Comparison of ENCODE assay signal across 9 mouse cellular contexts in genomic region chr7:107210126-107210576, GRCm38 (mm10). TPM values are rescaled to one million over a fixed set of nuclear protein-coding genes. Genes with fewer than 3 reads are reported as not detected.
DNase-seq lines count a peak whose midpoint lies in the region; ATAC-seq lines count a peak whose summit lies in the region.
"Had no signal": no experiment of that assay in that cellular context is flagged by ENCODE, and none has a peak within 500 bp of the region (broad histone marks: within the 10 kb centered on the region; RNA-seq: fewer than 3 reads in every experiment).

No protein-coding gene starts in this region.

- DNase-seq in adrenal gland, postnatal 14 days: peak; percentile 17
- DNase-seq in adrenal gland, postnatal 4 days (ENCODE audit: low spot score in 2 of 2): no peak
- DNase-seq in ZHBTc4 (ENCODE audit: low read depth, low spot score): peak; percentile 58
- DNase-seq in left cerebral cortex, postnatal 14 days (ENCODE audit: low spot score in 2 of 2): no peak
- no peak for DNase-seq in frontal cortex, postnatal 10 days (ENCODE audit: low spot score in 2 of 2)
- DNase-seq in cerebellum, postnatal 25 days: no peak

- H3K27ac ChIP-seq in hindbrain, embryonic 13.5 days: no peak overlapping the region
- H3K27ac ChIP-seq: liver, embryonic 14.5 days had no signal

- no peak overlapping the region for H3K9ac ChIP-seq in hindbrain, embryonic 13.5 days
- H3K9ac ChIP-seq: liver, embryonic 14.5 days had no signal

- peak; percentile 69; the same call in 1 of the 2 replicates for ATAC-seq in hindbrain, embryonic 13.5 days (ENCODE audit: low FRiP score)
- 0 out of 2 replicates have a peak, but pooled peaks have one; percentile 26 for ATAC-seq in megakaryocyte progenitor cell, adult 5-6 weeks (replicated peaks; ENCODE audit: poor library complexity)

- H3K27me3 ChIP-seq in hindbrain, embryonic 13.5 days: peaks cover 54% of the 10 kb centered on the region

- H3K4me2 ChIP-seq in hindbrain, embryonic 13.5 days: peak overlapping the region; percentile 35

- H3K4me3 ChIP-seq in hindbrain, embryonic 13.5 days: peak overlapping the region; percentile 33

- peaks cover 27% of the 10 kb centered on the region for H3K9me3 ChIP-seq in hindbrain, embryonic 13.5 days

- WGBS in hindbrain, embryonic 13.5 days: 26% methylated on average over 73 of the region's 77 CpGs

- intact Hi-C loops in left cerebral cortex, postnatal 14 days (cut with DNase I): loop anchor here (10.0 kb wide), 1 partner anchor 535 kb away; no protein-coding TSS in a partner anchor

- no peaks in the 10 kb centered on the region for H3K36me3 ChIP-seq in hindbrain, embryonic 13.5 days

- no peaks in the 10 kb centered on the region for H3K4me1 ChIP-seq in hindbrain, embryonic 13.5 days (replicated peaks)

RNA-seq across cellular contexts. Expression of gene Rbmxl2, which starts 0.9 kb away (rescaled TPM):
- total RNA-seq in adrenal gland, postnatal 14 days (2021): not detected in 2 replicates
- not detected for total RNA-seq in adrenal gland, postnatal 4 days (2021)
- polyA plus RNA-seq in hindbrain, embryonic 13.5 days (2015; fragmentation: Nextera tagmentation; extraction: Ambion mirVana): not detected in 2 replicates
- total RNA-seq in megakaryocyte progenitor cell, adult 5-6 weeks (2015): not detected in 2 replicates
- total RNA-seq in megakaryocyte progenitor cell, adult 5-6 weeks (2017): not detected in 2 replicates
- not detected for total RNA-seq in left cerebral cortex, postnatal 14 days (2021)
- polyA plus RNA-seq: liver, embryonic 14.5 days had no signal

RNA-seq across cellular contexts. Expression of gene Nlrp14, which starts 43.4 kb away (rescaled TPM):
- total RNA-seq in adrenal gland, postnatal 14 days (2021): not detected in 2 replicates
- total RNA-seq in adrenal gland, postnatal 4 days (2021): under 1 TPM in 1 of 2 experiments, not detected in 1; 0.17 TPM
- polyA plus RNA-seq in hindbrain, embryonic 13.5 days (2015; fragmentation: Nextera tagmentation; extraction: Ambion mirVana): not detected in 2 replicates
- total RNA-seq in megakaryocyte progenitor cell, adult 5-6 weeks (2015): not detected in 2 replicates
- total RNA-seq in megakaryocyte progenitor cell, adult 5-6 weeks (2017): not detected in 2 replicates
- not detected for total RNA-seq in left cerebral cortex, postnatal 14 days (2021)
- polyA plus RNA-seq: liver, embryonic 14.5 days had no signal

Comparison
In these comparisons a context has a peak if more than half of its experiments do, and no peak if none do; other contexts are left out.
1. DNase-seq: peak in adrenal gland, postnatal 14 days (single experiment) and ZHBTc4 (single experiment); none in adrenal gland, postnatal 4 days (0 of 2), left cerebral cortex, postnatal 14 days (0 of 2), frontal cortex, postnatal 10 days (0 of 2) and cerebellum, postnatal 25 days (0 of 2).